Mouse (Mus musculus): Measurements from ENCODE around the gene Eif3l. TPM values are rescaled to one million over a fixed set of nuclear protein-coding genes. Genes with fewer than 3 reads are reported as not detected.

Eif3l gene
- polyA plus RNA-seq, 1 experiment from 2014 or later, result 238 TPM

DNA sequence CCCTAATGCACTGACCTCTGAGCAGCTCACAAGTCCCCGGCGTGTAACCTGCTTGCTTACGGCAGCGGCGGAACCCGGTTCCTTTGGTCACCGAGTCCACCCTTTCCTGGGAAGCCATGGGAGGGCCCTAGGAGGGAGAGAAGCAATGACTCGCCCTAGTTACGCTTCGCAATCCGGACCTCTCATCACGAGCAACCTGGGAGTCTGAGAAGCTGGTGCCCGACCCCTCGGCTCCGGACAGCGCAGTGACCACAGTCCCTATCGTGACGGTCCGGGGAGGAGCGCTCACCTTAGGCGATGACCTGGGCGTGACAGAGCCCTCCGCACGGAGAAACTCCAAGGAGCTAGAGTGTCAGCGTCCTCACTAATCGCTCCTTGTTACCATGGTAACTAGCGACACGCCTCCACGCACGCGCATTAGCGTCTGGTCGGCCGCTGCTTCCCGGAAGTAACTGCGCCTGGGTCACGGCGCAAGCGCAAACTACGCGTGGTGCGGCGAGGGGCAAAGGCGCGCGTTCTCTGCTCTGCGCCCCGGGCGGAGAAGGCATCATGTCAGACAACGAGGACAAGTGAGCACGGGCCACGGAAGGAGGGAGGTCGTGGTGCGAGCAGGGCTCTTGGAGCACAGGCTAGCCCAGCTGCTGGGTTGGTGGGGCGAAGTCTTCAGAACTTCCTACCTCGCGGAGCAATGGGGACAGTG, 66.0 kb downstream of the Eif3l start, which contains the start of the genes Polr2f and 1700088E04Rik:
Gene Polr2f, plus strand, starts transcription at position 144 of the 700 bp plus-strand sequence.
Gene 1700088E04Rik, minus strand, starts transcription at position 388 of the 700 bp plus-strand sequence.
- Histone ChIP-seq H3K9me3 (no peaks in the 10 kb centered on the region), H3K36me3 (peaks cover 29% of the 10 kb centered on the region), H3K4me3 (peak within 1 kb of the TSS; percentile 71), H3K4me1 (replicated peaks) (peaks cover 26% of the 10 kb centered on the region), H3K27me3 (ENCODE audit: insufficient read depth, poor library complexity, severe bottlenecking) (0 out of 2 replicates have a peak, but pooled peaks cover 4% of the 10 kb centered on the region), H3K27ac (peak within 1 kb of the TSS; percentile 89)
- peak; percentile 96 for DNase-seq (ENCODE audit: low spot score)
- WGBS, result under 1% methylated on average over 57 of the region's 57 CpGs

DNA sequence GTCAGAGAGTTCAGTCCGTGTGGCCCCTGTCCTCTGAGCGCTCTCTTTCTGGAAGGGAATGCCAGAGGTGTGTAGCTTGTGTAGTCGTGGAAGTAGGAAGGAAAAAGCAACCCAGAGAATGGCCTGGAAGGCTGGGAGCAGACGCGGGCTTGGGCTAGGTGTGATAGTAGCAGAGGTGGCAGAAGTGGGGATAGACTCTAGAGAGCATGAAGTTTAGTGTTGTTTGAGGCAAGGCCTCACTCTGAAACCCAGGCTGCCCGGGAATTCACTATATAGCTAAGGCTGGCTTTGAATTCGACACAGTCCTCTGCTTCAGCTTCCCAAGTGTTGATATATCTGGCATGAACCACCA, 66.6 kb downstream of the Eif3l start:
- Histone ChIP-seq H3K9me3 (no peaks in the 10 kb centered on the region), H3K36me3 (peaks cover 34% of the 10 kb centered on the region), H3K4me1 (replicated peaks) (peaks cover 23% of the 10 kb centered on the region), H3K4me3 (peak overlapping the region; percentile 71), H3K27ac (peak overlapping the region; percentile 89), H3K27me3 (ENCODE audit: insufficient read depth, poor library complexity, severe bottlenecking) (0 out of 2 replicates have a peak, but pooled peaks cover 4% of the 10 kb centered on the region)
- WGBS, result 2% methylated on average over 7 of the region's 7 CpGs
- no peak for DNase-seq (ENCODE audit: low spot score)

DNA sequence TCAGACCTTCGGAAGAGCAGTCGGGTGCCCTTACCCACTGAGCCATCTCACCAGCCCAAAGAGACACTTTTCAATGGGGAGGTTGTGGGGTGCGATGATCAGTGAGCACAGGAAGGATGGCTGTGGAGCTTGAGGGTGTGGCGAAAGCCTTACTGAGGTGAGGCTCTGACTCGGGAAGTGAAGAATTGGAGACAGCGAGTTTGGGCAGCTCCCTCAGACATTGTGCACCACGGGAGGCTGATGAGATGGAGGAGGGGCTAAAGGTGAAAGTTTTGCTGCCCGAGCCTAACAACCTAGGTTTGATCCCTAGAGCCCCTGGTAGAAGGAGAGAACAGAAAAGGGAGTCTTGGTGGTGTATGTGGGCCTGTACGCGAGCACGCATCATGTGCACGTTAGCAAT, 68.3 kb downstream of the Eif3l start:
- Histone ChIP-seq H3K4me3 (no peak overlapping the region), H3K27ac (no peak overlapping the region), H3K36me3 (peaks cover 52% of the 10 kb centered on the region), H3K27me3 (ENCODE audit: insufficient read depth, poor library complexity, severe bottlenecking) (0 out of 2 replicates have a peak, but pooled peaks cover 4% of the 10 kb centered on the region), H3K4me1 (replicated peaks) (peaks cover 23% of the 10 kb centered on the region), H3K9me3 (no peaks in the 10 kb centered on the region)
- no peak for DNase-seq (ENCODE audit: low spot score)
- 91% methylated on average over 12 of the region's 12 CpGs for WGBS

Other genes starting within 250 kb of the Eif3l start
- 19.2 and 19.4 TPM in 2 replicates for gene Cdc42ep1, start 232.6 kb upstream of the Eif3l start, polyA plus RNA-seq (2016; fragmentation: Nextera tagmentation; extraction: Ambion mirVana)
- gene Lgals2, start 219.7 kb upstream of the Eif3l start, polyA plus RNA-seq (2016; fragmentation: Nextera tagmentation; extraction: Ambion mirVana), result not detected in 2 replicates
- 51.1 and 60.7 TPM in 2 replicates for gene Gga1, start 198.0 kb upstream of the Eif3l start, polyA plus RNA-seq (2016; fragmentation: Nextera tagmentation; extraction: Ambion mirVana)
- 0.29 and 0.38 TPM in 2 replicates for gene Gm49510, start 175.5 kb upstream of the Eif3l start, polyA plus RNA-seq (2016; fragmentation: Nextera tagmentation; extraction: Ambion mirVana)
- 23.8 and 24.7 TPM in 2 replicates for gene Sh3bp1, start 175.4 kb upstream of the Eif3l start, polyA plus RNA-seq (2016; fragmentation: Nextera tagmentation; extraction: Ambion mirVana)
- gene Pdxp, start 161.3 kb upstream of the Eif3l start, polyA plus RNA-seq (2016; fragmentation: Nextera tagmentation; extraction: Ambion mirVana), result 29.5 and 33.9 TPM in 2 replicates
- 305 and 403 TPM in 2 replicates for gene Lgals1, start 148.5 kb upstream of the Eif3l start, polyA plus RNA-seq (2016; fragmentation: Nextera tagmentation; extraction: Ambion mirVana)
- gene Nol12, start 140.2 kb upstream of the Eif3l start, polyA plus RNA-seq (2016; fragmentation: Nextera tagmentation; extraction: Ambion mirVana), result 64.1 and 68.0 TPM in 2 replicates
- gene Triobp, start 127.5 kb upstream of the Eif3l start, polyA plus RNA-seq (2016; fragmentation: Nextera tagmentation; extraction: Ambion mirVana), result 45.8 and 48.0 TPM in 2 replicates
- gene H1f0, start 46.7 kb upstream of the Eif3l start, polyA plus RNA-seq (2016; fragmentation: Nextera tagmentation; extraction: Ambion mirVana), result 447 and 561 TPM in 2 replicates
- not detected in 2 replicates for gene Galr3, start 33.3 kb upstream of the Eif3l start, polyA plus RNA-seq (2016; fragmentation: Nextera tagmentation; extraction: Ambion mirVana)
- 65.9 and 78.2 TPM in 2 replicates for gene Ankrd54, start 12.3 kb upstream of the Eif3l start, polyA plus RNA-seq (2016; fragmentation: Nextera tagmentation; extraction: Ambion mirVana)
- 7.0 and 8.8 TPM in 2 replicates for gene Micall1, start 33.7 kb downstream of the Eif3l start, polyA plus RNA-seq (2016; fragmentation: Nextera tagmentation; extraction: Ambion mirVana)
- 383 and 404 TPM in 2 replicates for gene Polr2f, start 65.8 kb downstream of the Eif3l start, polyA plus RNA-seq (2016; fragmentation: Nextera tagmentation; extraction: Ambion mirVana)
- gene 1700088E04Rik, start 66.1 kb downstream of the Eif3l start, polyA plus RNA-seq (2016; fragmentation: Nextera tagmentation; extraction: Ambion mirVana), result 9.8 and 16.1 TPM in 2 replicates
- 9.2 and 28.1 TPM in 2 replicates for gene Sox10, start 90.1 kb downstream of the Eif3l start, polyA plus RNA-seq (2016; fragmentation: Nextera tagmentation; extraction: Ambion mirVana)
- gene Pick1, start 154.0 kb downstream of the Eif3l start, polyA plus RNA-seq (2016; fragmentation: Nextera tagmentation; extraction: Ambion mirVana), result 45.0 and 47.8 TPM in 2 replicates
- 0.14 and 0.21 TPM in 2 replicates for gene Gm49486, start 154.2 kb downstream of the Eif3l start, polyA plus RNA-seq (2016; fragmentation: Nextera tagmentation; extraction: Ambion mirVana)
- 0.14 and 0.26 TPM in 2 replicates for gene Slc16a8, start 179.6 kb downstream of the Eif3l start, polyA plus RNA-seq (2016; fragmentation: Nextera tagmentation; extraction: Ambion mirVana)
- 1.7 and 2.0 TPM in 2 replicates for gene Baiap2l2, start 210.4 kb downstream of the Eif3l start, polyA plus RNA-seq (2016; fragmentation: Nextera tagmentation; extraction: Ambion mirVana)

Measured in hindbrain, embryonic 10.5 days (tissue).